Mouse (Mus musculus): ENCODE data around the gene Pnpo.

GRCm38 (mm10) chr11:96973426-96973964 lies 29.7 kb upstream of the Pnpo start:
- no peak for TF ChIP-seq GATA1 (IDR thresholded peaks at IDR 0.05; ENCODE audit: low read length)
- no peak for TF ChIP-seq TAL1 (IDR thresholded peaks at IDR 0.05; ENCODE audit: low read length)
